Mouse (Mus musculus): Measurements from ENCODE around the gene B3gnt2. TPM values are rescaled to one million over a fixed set of nuclear protein-coding genes. Genes with fewer than 3 reads are reported as not detected.

The B3gnt2 gene
- polyA plus RNA-seq, 1 experiment, result 7.1 TPM

DNA sequence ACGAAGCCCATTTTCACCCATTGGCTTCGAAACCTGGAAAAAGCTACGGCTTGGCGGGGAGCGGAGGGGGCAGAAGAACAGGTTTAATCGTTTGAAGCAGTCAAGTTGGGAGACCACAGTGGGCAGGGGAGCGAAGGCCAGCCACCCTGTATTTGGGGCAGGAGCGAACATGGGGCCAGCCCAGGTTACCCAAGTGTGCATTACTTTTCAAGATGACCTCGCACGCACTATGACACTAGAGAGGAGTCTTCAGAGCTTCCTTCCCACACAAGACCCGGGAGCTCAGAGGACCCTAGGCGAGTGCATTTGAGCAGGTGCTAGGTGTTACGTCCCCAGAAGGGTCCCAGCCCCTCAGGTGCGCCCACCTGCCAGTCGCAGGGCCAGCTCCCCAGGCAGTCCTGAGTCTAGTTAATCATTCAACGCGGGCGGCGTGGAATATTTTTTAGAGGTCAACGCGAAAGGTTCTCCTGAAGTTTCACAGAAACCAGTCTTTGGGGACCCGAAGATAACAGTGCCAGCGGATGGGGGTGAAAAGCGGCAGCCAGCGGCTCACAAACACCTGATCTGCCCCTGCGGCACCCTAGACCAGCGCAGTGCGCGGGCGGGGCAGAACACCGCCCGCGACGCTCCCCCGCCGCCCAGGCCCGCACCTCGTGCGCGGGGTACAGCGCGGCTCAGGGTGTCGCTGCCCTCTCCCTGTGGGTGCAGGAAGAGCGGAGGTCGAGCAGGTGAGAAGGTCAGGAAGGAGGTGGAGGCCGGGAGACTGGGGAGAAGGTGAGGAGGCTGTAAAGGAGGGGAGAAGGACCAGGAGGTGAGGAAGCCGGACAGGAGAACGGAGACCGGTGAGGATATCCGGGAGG lies 2.1 kb downstream of the B3gnt2 start:
- DNase-seq, result peak in 1 of 2 experiments; percentile 18
- H3K27ac ChIP-seq (ENCODE audit: insufficient read depth, low read length), result peak overlapping the region; percentile 27; the same call in 1 of the 2 replicates
- H3K4me3 ChIP-seq (replicated peaks; ENCODE audit: insufficient read depth, low read depth, low read length), result peak overlapping the region; percentile 55
- H3K4me1 ChIP-seq (ENCODE audit: control insufficient read depth, insufficient read depth, low read length), result peaks cover 4% of the 10 kb centered on the region; the same call in 1 of the 2 replicates
- WGBS, result 7% methylated on average over 50 of the region's 50 CpGs
- no peak for TF ChIP-seq POLR2A (IDR thresholded peaks at IDR 0.05; ENCODE audit: borderline replicate concordance, insufficient read depth, low read length)
- TF ChIP-seq CTCF (IDR thresholded peaks at IDR 0.05; ENCODE audit: borderline replicate concordance, insufficient read depth, low read depth, low read length), result no peak
- peaks cover 9% of the 10 kb centered on the region; the same call in 1 of the 2 replicates for H3K27me3 ChIP-seq (ENCODE audit: control insufficient read depth, insufficient read depth, low read length)

DNA sequence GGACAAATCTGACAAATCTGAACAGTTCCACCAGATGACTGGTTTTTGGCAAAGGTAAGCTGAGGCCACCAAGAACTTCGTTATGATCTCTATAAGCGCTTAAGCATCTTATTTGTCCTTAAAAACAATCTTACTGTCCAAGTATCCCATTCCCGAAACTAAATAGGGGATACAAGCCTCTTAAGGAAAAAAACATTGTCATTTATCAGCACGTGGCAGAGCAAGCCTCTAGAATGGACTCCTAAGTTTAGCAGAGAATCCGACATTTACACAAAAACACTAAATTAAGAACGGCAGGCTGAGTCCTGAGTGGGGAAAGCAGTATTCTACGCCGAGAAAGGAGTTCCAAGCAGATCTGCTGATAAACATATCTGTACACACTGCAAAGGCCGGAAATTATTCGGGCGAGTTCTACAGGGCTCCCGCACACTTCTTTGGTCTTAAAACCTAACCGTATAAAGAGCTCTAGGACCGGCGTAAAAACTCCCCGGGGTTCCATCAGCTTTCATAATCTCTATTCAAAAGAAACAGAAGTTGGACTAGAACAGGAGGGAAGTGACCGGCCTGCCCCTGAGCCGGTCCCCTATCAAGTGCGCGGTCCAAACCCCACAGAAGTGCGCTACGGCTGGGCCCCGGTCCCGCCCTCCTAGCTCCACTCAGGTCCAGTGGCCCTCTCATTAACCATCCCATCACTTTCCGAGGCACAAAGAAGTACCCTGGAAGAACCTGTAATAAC lies 2.9 kb downstream of the B3gnt2 start:
- WGBS, result 41% methylated on average over 25 of the region's 25 CpGs
- no peak for TF ChIP-seq CTCF (IDR thresholded peaks at IDR 0.05; ENCODE audit: borderline replicate concordance, insufficient read depth, low read depth, low read length)
- no peak for TF ChIP-seq POLR2A (IDR thresholded peaks at IDR 0.05; ENCODE audit: borderline replicate concordance, insufficient read depth, low read length)
- H3K4me3 ChIP-seq (replicated peaks; ENCODE audit: insufficient read depth, low read depth, low read length), result no peak overlapping the region
- DNase-seq, result no peak
- peaks cover 4% of the 10 kb centered on the region; the same call in 1 of the 2 replicates for H3K4me1 ChIP-seq (ENCODE audit: control insufficient read depth, insufficient read depth, low read length)
- peaks cover 9% of the 10 kb centered on the region; the same call in 1 of the 2 replicates for H3K27me3 ChIP-seq (ENCODE audit: control insufficient read depth, insufficient read depth, low read length)
- H3K27ac ChIP-seq (ENCODE audit: insufficient read depth, low read length), result no peak overlapping the region

DNA sequence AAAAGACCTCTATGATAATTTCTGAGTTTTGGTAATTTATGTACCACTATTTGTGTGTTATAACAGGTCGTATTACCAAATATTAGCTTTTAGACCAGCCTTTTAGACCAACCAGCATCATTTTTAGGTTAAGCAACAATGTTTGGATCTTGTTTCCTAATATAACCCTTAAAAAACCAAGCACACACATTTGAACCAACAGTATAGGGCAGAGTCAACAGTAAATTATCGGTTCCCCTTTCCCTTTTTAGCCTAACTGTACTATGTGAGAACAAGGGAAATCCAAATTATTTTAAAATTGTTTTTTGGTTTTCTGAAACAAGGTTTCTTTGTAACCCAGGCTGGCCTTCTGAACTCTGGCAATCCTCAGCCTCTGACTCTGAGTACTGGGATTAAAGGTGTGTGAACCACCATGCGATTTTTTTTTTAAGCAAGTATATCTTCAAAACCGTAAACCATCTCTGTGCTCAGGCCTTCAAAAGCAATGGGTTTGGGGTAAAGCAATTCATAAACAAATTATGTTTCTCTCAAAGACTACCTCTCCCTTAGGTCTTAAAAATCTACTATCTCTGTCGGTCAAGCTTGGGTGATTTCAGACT lies 3.6 kb downstream of the B3gnt2 start:
- H3K4me3 ChIP-seq (replicated peaks; ENCODE audit: insufficient read depth, low read depth, low read length), result no peak overlapping the region
- WGBS, result 82% methylated on average over 5 of the region's 5 CpGs

DNA sequence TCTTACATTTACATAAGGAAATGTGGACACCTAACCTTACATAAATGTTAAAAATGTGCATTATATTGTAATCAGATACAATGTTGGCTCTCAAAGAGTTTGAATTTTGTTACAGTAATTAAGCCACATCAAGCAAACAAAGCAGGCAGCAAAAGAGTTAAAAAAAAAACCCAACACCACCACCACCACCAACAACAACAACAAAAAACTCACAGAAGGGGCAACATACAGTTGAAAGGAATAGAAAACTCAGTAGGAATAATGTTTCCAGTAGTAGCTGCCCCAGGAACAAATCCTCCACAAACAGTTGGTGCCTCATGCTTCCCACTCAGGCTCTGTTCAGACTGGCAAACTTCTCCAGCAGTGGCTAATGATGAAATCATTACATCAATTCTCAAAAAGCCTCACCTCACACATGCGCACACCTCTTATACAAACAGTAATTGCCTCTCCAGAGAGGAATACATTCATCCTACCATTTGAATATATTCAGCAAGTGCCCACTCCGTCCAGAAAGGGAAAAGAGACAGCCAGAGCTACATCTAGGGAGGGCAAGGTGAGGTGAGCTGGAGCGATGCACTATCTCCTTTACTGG lies 4.3 kb downstream of the B3gnt2 start:
- peaks cover 4% of the 10 kb centered on the region; the same call in 1 of the 2 replicates for H3K4me1 ChIP-seq (ENCODE audit: control insufficient read depth, insufficient read depth, low read length)
- no peak for DNase-seq
- no peak overlapping the region for H3K27ac ChIP-seq (ENCODE audit: insufficient read depth, low read length)
- H3K27me3 ChIP-seq (ENCODE audit: control insufficient read depth, insufficient read depth, low read length), result peaks cover 9% of the 10 kb centered on the region; the same call in 1 of the 2 replicates
- no peak for TF ChIP-seq POLR2A (IDR thresholded peaks at IDR 0.05; ENCODE audit: borderline replicate concordance, insufficient read depth, low read length)
- no peak for TF ChIP-seq CTCF (IDR thresholded peaks at IDR 0.05; ENCODE audit: borderline replicate concordance, insufficient read depth, low read depth, low read length)
- 95% methylated on average over 3 of the region's 3 CpGs for WGBS
- H3K4me3 ChIP-seq (replicated peaks; ENCODE audit: insufficient read depth, low read depth, low read length), result no peak overlapping the region

More for the DNA sequence above, 3.6 kb downstream of the B3gnt2 start:
- Histone ChIP-seq H3K27me3 (ENCODE audit: control insufficient read depth, insufficient read depth, low read length) (peaks cover 9% of the 10 kb centered on the region; the same call in 1 of the 2 replicates), H3K27ac (ENCODE audit: insufficient read depth, low read length) (no peak overlapping the region), H3K4me1 (ENCODE audit: control insufficient read depth, insufficient read depth, low read length) (peaks cover 4% of the 10 kb centered on the region; the same call in 1 of the 2 replicates)
- DNase-seq, result no peak
- TF ChIP-seq CTCF (IDR thresholded peaks at IDR 0.05; ENCODE audit: borderline replicate concordance, insufficient read depth, low read depth, low read length), result no peak
- no peak for TF ChIP-seq POLR2A (IDR thresholded peaks at IDR 0.05; ENCODE audit: borderline replicate concordance, insufficient read depth, low read length)

DNA sequence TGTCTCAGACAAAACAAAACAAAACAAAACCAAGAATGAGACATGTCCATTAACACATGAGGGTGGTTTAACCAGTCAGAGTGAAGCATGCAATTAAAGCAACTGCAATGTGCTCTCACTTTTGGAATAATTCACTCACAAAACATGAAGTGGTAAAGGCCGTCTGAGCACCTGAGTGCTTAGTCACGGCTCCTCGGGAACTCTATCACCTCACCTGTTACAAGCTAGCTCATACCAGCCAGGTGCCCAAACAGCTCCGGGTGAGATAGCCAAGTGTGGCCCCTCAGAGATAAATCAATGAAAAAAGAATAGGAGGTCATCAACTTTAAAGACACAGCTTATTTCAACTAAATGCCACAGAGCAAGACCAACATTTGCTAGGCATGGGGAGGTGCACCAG lies 6.2 kb downstream of the B3gnt2 start:
- Histone ChIP-seq H3K27ac (ENCODE audit: insufficient read depth, low read length) (no peak overlapping the region), H3K4me1 (ENCODE audit: control insufficient read depth, insufficient read depth, low read length) (no peaks in the 10 kb centered on the region), H3K4me3 (replicated peaks; ENCODE audit: insufficient read depth, low read depth, low read length) (no peak overlapping the region), H3K27me3 (ENCODE audit: control insufficient read depth, insufficient read depth, low read length) (peaks cover 4% of the 10 kb centered on the region; the same call in 1 of the 2 replicates)
- no peak for TF ChIP-seq POLR2A (IDR thresholded peaks at IDR 0.05; ENCODE audit: borderline replicate concordance, insufficient read depth, low read length)
- no peak for TF ChIP-seq CTCF (IDR thresholded peaks at IDR 0.05; ENCODE audit: borderline replicate concordance, insufficient read depth, low read depth, low read length)
- DNase-seq, result no peak
- 90% methylated on average over 4 of the region's 4 CpGs for whole genome bisulfite sequencing

DNA sequence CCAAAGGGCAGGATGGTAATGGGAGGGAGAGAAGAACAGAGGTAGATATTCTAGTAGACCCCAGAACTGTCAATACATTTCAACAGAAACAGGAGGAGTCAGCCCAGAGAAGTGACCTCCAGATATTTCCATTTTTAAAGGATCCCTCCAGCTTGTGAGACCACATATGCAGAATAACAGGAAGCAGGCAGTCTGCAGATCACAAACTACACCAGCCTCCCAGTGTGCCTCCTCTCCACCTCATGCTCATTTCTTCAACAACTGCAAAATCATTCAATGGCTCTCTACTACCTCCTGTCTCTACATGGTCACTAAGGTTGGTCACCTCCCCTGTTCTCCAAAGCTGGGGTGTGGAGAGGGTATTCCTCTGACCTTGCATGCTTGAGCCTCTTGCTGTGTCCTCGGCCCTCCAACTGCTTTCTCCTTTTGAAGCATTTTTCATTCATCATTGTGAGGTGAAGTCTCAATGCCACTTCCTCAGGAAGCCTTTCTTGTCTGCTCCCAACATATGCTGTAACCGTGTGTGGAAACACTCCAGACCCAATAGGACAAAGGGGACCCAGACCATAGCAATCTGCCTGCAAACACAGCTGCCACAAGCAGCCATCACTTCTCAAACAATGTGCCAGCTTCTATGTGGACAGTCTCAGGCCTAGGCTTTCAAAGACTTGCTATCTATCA lies 7.1 kb downstream of the B3gnt2 start:
- DNase-seq, result no peak
- Histone ChIP-seq H3K27me3 (ENCODE audit: control insufficient read depth, insufficient read depth, low read length) (peaks cover 1% of the 10 kb centered on the region; the same call in 1 of the 2 replicates), H3K4me3 (replicated peaks; ENCODE audit: insufficient read depth, low read depth, low read length) (no peak overlapping the region), H3K27ac (ENCODE audit: insufficient read depth, low read length) (no peak overlapping the region), H3K4me1 (ENCODE audit: control insufficient read depth, insufficient read depth, low read length) (no peaks in the 10 kb centered on the region)
- 77% methylated on average over 2 of the region's 2 CpGs for WGBS
- TF ChIP-seq CTCF (IDR thresholded peaks at IDR 0.05; ENCODE audit: borderline replicate concordance, insufficient read depth, low read depth, low read length) (no peak), POLR2A (IDR thresholded peaks at IDR 0.05; ENCODE audit: borderline replicate concordance, insufficient read depth, low read length) (no peak)
